Mouse (Mus musculus): Measurements from ENCODE around the gene Farsa.

Gene Farsa

DNA sequence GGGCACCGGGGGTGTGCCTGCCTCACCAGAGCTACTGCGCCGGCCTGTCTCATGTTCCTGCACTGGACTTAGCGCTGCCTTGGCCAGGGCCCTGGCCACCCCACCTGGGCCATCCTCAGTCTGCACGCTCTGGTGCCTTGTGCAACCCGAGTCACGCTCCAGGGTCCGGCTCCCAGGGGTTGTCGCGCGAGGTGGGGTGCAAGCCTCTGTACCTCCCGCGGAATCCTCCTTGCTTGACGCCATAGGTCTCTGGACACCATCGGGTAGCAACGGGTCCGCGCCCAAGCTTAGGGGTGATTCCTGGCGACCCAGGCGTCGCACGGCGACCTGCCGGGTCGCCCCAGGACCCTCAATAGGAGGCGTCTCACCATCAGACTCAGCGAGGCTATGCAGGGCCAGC lies 55.6 kb downstream of the Farsa start:
- DNase-seq, result peak in 1 of 2 experiments; percentile 51

DNA sequence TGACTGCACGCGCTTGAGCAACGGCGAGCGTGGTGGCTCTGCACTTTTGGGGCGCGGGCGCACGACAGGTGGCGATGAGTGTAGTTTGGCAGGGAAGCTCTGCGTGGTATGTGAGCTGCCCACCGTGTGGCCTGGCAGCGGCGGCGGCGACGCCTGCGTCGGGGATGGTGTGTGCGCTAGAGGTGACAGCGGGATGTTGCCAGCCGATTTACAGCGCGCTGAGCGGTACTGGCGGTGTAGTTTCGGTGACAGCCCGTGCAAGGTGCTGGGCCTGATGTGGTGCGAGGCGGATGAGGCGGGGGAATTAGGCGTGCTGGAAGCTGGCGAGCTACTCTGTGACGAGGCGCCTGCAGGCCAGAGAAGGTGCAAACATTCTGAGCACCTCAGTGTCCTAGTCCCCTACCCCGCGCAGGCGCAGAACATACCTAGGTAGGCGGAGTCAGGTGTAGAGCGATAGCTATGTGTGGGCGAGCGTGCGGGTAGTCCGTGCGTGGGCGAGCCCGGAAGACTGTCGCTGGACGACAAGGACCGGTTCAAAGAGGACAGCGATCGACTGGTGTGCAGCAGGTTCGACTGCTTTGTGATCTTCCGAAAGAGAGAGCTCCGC lies 56.2 kb downstream of the Farsa start:
- DNase-seq, result peak; percentile 91 to 93

DNA sequence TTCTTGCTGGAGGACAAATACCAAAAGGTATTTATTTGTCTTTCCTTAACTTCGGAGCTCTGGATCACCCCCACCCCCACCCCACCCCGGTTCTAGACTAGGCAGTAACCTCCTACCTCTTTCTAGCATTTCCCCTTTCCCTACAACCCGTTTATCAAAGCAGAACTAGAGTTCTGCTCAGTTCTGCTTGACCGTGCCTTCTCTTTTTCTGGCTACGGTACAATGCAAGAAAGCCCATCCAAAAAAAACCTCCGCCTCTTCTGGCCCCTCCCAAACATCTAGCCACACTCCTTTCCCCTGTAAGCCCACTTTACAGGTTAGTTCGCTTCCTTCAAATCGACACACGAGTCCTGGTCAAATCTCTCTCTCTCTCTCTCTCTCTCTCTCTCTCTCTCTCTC lies 56.7 kb downstream of the Farsa start:
- peak in 1 of 2 experiments; percentile 21 for DNase-seq

DNA sequence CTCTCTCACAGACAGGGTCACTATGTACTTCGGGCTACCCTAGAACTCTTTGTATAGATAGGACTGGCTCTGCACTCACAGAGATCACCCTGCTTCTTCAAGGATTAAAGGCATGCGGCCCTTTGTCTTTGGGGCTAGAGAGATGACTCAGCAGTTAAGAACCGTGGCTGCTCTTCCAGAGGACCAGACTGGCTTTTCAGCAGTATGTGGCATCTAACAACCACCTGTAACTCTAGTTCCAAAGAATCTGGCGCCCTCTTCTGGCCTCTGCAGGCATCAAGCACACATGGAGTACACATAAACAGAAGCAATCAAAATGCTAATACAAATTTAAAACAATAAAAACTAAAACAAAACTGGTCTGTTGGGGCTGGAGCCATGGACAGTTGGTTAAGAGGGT lies 57.2 kb downstream of the Farsa start:
- peak; percentile 50 to 74 for DNase-seq

DNA sequence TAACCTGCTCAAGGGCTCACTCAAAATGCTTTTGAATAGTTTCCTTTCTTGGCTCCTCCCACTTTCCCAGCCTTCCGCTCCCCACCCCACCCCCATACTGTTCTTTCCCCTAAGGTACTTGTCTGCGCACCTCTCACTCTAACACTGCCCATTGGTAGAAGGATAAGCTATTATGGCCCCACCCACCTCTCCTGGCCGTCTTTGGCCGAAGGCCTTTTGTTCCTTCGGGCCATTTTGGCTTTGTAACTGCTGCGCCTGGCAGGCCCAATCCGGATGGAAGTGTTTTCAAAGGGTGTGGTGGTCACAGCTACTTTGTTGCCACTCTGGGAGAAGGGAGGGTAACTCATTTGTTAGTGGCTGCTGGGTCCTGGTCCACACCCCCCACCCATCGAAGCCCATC lies 58.5 kb downstream of the Farsa start:
- peak in 1 of 2 experiments; percentile 7 for DNase-seq

DNA sequence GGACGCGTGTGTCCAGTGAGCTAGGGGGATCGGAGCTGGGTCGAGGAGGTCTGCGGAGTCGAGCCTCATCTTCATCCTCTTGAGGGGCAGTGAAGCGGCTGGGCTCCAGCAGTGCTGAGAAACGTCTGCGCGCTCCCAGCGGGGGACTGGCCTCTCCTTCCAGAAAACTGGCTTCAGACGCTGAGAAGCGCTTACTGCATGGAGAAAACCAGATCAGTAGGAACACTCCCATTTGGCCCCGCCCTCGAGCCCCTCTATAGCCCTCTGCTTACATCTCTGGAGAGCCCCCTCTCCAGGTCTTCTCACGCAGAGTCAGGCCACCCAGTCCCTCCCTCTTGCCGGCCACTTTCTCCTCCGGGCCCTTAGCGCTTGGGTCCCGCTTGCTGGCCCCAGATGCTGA lies 61.0 kb downstream of the Farsa start:
- DNase-seq, result peak in 1 of 2 experiments; percentile 49

DNA sequence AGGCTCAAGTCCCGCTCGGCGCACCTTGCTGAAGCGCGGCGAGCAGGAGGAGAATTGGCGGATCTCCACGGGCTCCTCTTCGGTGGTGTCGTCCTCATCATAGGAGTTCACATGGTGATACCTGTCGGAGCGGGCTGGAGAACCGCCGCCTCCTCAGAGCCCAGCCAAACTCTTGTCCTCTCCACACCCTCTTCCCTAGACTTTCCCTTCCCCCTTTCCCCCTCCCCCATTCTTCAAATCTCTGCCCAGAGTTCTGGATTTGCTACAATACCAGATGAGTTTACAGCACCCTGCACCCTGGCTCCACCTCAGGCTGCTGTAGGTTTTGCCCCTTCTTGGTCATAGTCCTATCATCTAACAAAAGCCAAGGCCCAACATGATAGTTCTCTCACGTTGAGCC lies 61.9 kb downstream of the Farsa start:
- DNase-seq, result no peak
